Mouse (Mus musculus): ENCODE data around the gene Ccdc6.

- TF ChIP-seq POLR2A (IDR thresholded peaks at IDR 0.05; ENCODE audit: insufficient read depth, low read depth, low read length) (no peak), CTCF (IDR thresholded peaks at IDR 0.05) (no peak)
Observed at GRCm38 (mm10) chr10:70220971-70221370, 124.0 kb downstream of the Ccdc6 start.
